Mouse (Mus musculus) ES-E14 (cell line): ENCODE measurements at regions not wholly inside any gene's neighbourhood (a gene's known extent, or its start where the extent isn't known, plus 50 kb on each side); places are given as distances from the start of the nearest gene placed in this dataset.

ENCODE experiments used
- DNase-seq: peaks from one replicate; pipeline ENCODE4 v3.0.0-alpha.2; 2013; ENCODE audit warnings: low read depth, low spot score
- H3K27ac ChIP-seq: 2 replicates; pipeline ENCODE4 v1.5.1; 2012; ENCODE audit warnings: low read depth, mild to moderate bottlenecking, low read length, moderate library complexity, mixed read lengths; ENCODE audit not compliant: poor library complexity, insufficient read depth, severe bottlenecking
- H3K36me3 ChIP-seq: 2 replicates; pipeline ENCODE4 v1.6.1; 2012; ENCODE audit warnings: mild to moderate bottlenecking, low read length, moderate library complexity, mixed read lengths; ENCODE audit not compliant: control insufficient read depth, poor library complexity, insufficient read depth, severe bottlenecking
- H3K4me1 ChIP-seq, 2 experiments: fragments of 150-350 bp in 1 of 2; sonication (generic) in 1 of 2; 2 replicates each; pipeline ENCODE4 v1.6.1; 2012; ENCODE audit warnings: low read length in 2 of 2, mild to moderate bottlenecking in 1 of 2, mixed read lengths in 1 of 2; ENCODE audit not compliant: control insufficient read depth in 2 of 2, insufficient read depth in 2 of 2, poor library complexity in 1 of 2
- H3K4me3 ChIP-seq, 2 experiments: fragments of 150-350 bp in 1 of 2; sonication (generic) in 1 of 2; 2 replicates each; pipeline ENCODE4 v1.5.1; 2012; ENCODE audit warnings: low read length in 2 of 2, low read depth in 1 of 2, mild to moderate bottlenecking in 1 of 2, mixed read lengths in 1 of 2; ENCODE audit not compliant: insufficient read depth in 1 of 2, poor library complexity in 1 of 2, severe bottlenecking in 1 of 2
- H3K9ac ChIP-seq: 2 replicates; pipeline ENCODE4 v1.6.1; 2012; ENCODE audit warnings: low read depth, mild to moderate bottlenecking, low read length, mixed read lengths; ENCODE audit not compliant: poor library complexity, insufficient read depth, severe bottlenecking
- H3K9me3 ChIP-seq: fragments of 150-350 bp; sonication (generic); 2 replicates; pipeline ENCODE4 v1.6.1; 2012; ENCODE audit warnings: low read depth, mild to moderate bottlenecking, low read length; ENCODE audit not compliant: control insufficient read depth, insufficient read depth
- CHD2 ChIP-seq: IDR thresholded peaks from 2 replicates; pipeline ENCODE4 v1.6.1; 2014; ENCODE audit warnings: mild to moderate bottlenecking, low read depth, low read length, inconsistent platforms
- HCFC1 ChIP-seq: IDR thresholded peaks from 2 replicates; pipeline ENCODE4 v1.6.1; 2012; ENCODE audit warnings: low read length, inconsistent platforms, borderline replicate concordance; ENCODE audit not compliant: insufficient read depth
- MAFK ChIP-seq: IDR thresholded peaks from 2 replicates; pipeline ENCODE4 v1.6.1; 2014; ENCODE audit warnings: mild to moderate bottlenecking, low read depth, low read length, inconsistent platforms; ENCODE audit not compliant: insufficient read depth
- ZC3H11A ChIP-seq: IDR thresholded peaks from 2 replicates; pipeline ENCODE4 v1.6.1; 2012; ENCODE audit warnings: low read depth, mild to moderate bottlenecking, inconsistent platforms, low read length, borderline replicate concordance
- ZNF384 ChIP-seq: IDR thresholded peaks from 2 replicates; pipeline ENCODE4 v1.6.1; 2012; ENCODE audit warnings: low read depth, low read length, inconsistent platforms
- in situ Hi-C, 2 experiments: fragments of 600-800 bp; cut with MboI; formaldehyde crosslinking; loops; one replicate each; pipeline ENCODE4 v1.15.1; 2025; ENCODE audit warnings: low sequenced_read_pairs in 2 of 2, inconsistent platforms in 1 of 2; ENCODE audit not compliant: unreplicated experiment in 2 of 2

DNA sequence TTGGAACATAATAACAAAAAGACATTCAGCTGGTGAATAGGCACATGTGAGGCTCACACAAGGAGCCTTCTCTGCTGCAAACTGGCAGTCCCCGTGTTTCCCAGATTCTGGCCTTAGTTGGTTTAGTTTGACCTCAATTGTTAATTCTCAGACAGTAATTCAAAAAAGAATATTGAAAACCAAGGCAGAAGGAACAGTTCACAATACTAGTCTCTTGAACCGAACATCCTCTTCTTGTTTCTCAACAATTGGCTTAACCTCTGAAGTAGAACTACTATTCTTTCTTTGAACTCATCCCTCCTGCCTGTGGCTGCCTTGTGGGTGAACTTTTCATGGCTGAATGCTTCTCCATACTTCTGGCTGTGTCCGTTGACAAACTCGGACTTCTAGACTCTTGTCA, 110.4 kb upstream of the Neil3 start:
- Histone ChIP-seq H3K36me3 (no peaks in the 10 kb centered on the region), H3K4me3 (no peak overlapping the region), H3K9ac (no peak overlapping the region), H3K9me3 (no peaks in the 10 kb centered on the region), H3K4me1 (no peaks in the 10 kb centered on the region), H3K27ac (no peak overlapping the region)
- in situ Hi-C loops = no loop called here
- TF ChIP-seq ZC3H11A = no peak
- no peak for TF ChIP-seq CHD2
- TF ChIP-seq HCFC1 = no peak
- TF ChIP-seq MAFK = no peak
- no peak for TF ChIP-seq ZNF384
- no peak for DNase-seq

- no peak for DNase-seq
- H3K27ac ChIP-seq = no peak overlapping the region
- no peaks in the 10 kb centered on the region for H3K36me3 ChIP-seq
- no peaks in the 10 kb centered on the region for H3K4me1 ChIP-seq
- no peak overlapping the region for H3K9ac ChIP-seq
- H3K9me3 ChIP-seq = no peaks in the 10 kb centered on the region
- TF ChIP-seq HCFC1 (no peak), MAFK (no peak), ZC3H11A (no peak), ZNF384 (no peak), CHD2 (no peak)
- in situ Hi-C loops = no loop called here
- no peak overlapping the region for H3K4me3 ChIP-seq
Measured at GRCm38 (mm10) chr8:53769211-53769610, 130.3 kb upstream of the Neil3 start.

GRCm38 (mm10) chr8:53775511-53775910, 136.6 kb upstream of the Neil3 start:
- H3K4me1 ChIP-seq = no peaks in the 10 kb centered on the region
- in situ Hi-C loops = no loop called here
- H3K4me3 ChIP-seq = no peak overlapping the region
- H3K9me3 ChIP-seq = no peaks in the 10 kb centered on the region
- no peak overlapping the region for H3K9ac ChIP-seq
- no peak overlapping the region for H3K27ac ChIP-seq
- TF ChIP-seq ZC3H11A (no peak), CHD2 (no peak)
- no peak for DNase-seq
- H3K36me3 ChIP-seq = no peaks in the 10 kb centered on the region

- TF ChIP-seq MAFK (no peak), ZC3H11A (no peak), CHD2 (no peak), ZNF384 (no peak), HCFC1 (no peak)
- no peaks in the 10 kb centered on the region for H3K36me3 ChIP-seq
- H3K9me3 ChIP-seq = no peaks in the 10 kb centered on the region
- no peak for DNase-seq
- H3K27ac ChIP-seq = no peak overlapping the region
- no peak overlapping the region for H3K9ac ChIP-seq
- H3K4me1 ChIP-seq = no peaks in the 10 kb centered on the region
- H3K4me3 ChIP-seq = no peak overlapping the region
- in situ Hi-C loops = no loop called here
Measured at GRCm38 (mm10) chr8:53780886-53781285, 142.0 kb upstream of the Neil3 start.

DNA sequence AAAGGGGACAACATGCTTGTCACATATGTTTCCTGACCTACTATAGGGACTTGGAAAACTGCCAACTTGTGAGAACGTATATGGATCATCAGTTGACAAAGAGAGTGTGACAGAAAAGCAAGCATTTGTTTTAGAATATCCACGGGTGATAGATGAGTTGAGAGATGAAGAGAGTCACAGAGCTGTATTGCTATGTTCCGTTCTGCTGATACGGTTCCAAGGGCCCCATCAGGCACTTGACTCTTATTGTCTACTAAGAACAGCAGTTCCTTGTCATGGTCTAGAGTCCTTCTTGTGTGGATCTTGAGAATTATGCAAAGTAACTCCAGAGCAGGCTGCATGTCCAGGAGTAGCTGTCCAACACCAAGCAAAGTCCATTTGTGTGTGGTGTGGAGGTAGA, 143.0 kb upstream of the Neil3 start:
- Histone ChIP-seq H3K36me3 (no peaks in the 10 kb centered on the region), H3K27ac (no peak overlapping the region), H3K9ac (no peak overlapping the region), H3K4me1 (no peaks in the 10 kb centered on the region), H3K4me3 (no peak overlapping the region), H3K9me3 (no peaks in the 10 kb centered on the region)
- TF ChIP-seq ZC3H11A = no peak
- no peak for TF ChIP-seq CHD2
- no peak for TF ChIP-seq HCFC1
- no peak for TF ChIP-seq MAFK
- TF ChIP-seq ZNF384 = no peak
- DNase-seq = no peak
- in situ Hi-C loops = no loop called here
